Mouse (Mus musculus) testis, postnatal 14 days (tissue): ENCODE measurements at regions not wholly inside any gene's neighbourhood (a gene's known extent, or its start where the extent isn't known, plus 50 kb on each side); places are given as distances from the start of the nearest gene placed in this dataset.

Source experiments
- DNase-seq: peaks from one replicate; pipeline ENCODE4 v3.0.0; 2021; ENCODE audit warnings: low spot score

GRCm38 (mm10) chr7:136541876-136542655 lies 352.3 kb upstream of the Mgmt start:
- no peak for DNase-seq

GRCm38 (mm10) chr7:136542896-136543295 lies 351.5 kb upstream of the Mgmt start:
- DNase-seq = no peak

GRCm38 (mm10) chr7:136547837-136548236 lies 346.6 kb upstream of the Mgmt start:
- no peak for DNase-seq

GRCm38 (mm10) chr7:136556436-136556835 lies 338.0 kb upstream of the Mgmt start:
- DNase-seq = no peak

GRCm38 (mm10) chr7:136559536-136559935 lies 334.9 kb upstream of the Mgmt start:
- no peak for DNase-seq

GRCm38 (mm10) chr7:136570911-136571310 lies 323.5 kb upstream of the Mgmt start:
- DNase-seq = no peak

- DNase-seq = no peak
Observed at GRCm38 (mm10) chr7:136581896-136582295, 312.5 kb upstream of the Mgmt start.

GRCm38 (mm10) chr7:136584361-136584760 lies 310.1 kb upstream of the Mgmt start:
- no peak for DNase-seq

- DNase-seq = no peak
Observed at GRCm38 (mm10) chr7:136588491-136588890, 305.9 kb upstream of the Mgmt start.

GRCm38 (mm10) chr7:136590947-136591346 lies 303.5 kb upstream of the Mgmt start:
- DNase-seq = no peak

- no peak for DNase-seq
Observed at GRCm38 (mm10) chr7:136607278-136608120, 286.9 kb upstream of the Mgmt start.

- DNase-seq = no peak
Observed at GRCm38 (mm10) chr7:136613496-136613895, 280.9 kb upstream of the Mgmt start.

GRCm38 (mm10) chr7:136624496-136624895 lies 269.9 kb upstream of the Mgmt start:
- no peak for DNase-seq

- DNase-seq = peak; percentile 10
Observed at GRCm38 (mm10) chr7:136631089-136631488, 263.3 kb upstream of the Mgmt start.

- DNase-seq = no peak
Observed at GRCm38 (mm10) chr7:136640160-136640559, 254.3 kb upstream of the Mgmt start.

GRCm38 (mm10) chr7:136640771-136641170 lies 253.6 kb upstream of the Mgmt start:
- DNase-seq = no peak

GRCm38 (mm10) chr7:136649796-136650195 lies 244.6 kb upstream of the Mgmt start:
- no peak for DNase-seq

- DNase-seq = no peak
Observed at GRCm38 (mm10) chr7:136659930-136660329, 234.5 kb upstream of the Mgmt start.

- no peak for DNase-seq
Observed at GRCm38 (mm10) chr7:136660401-136660800, 234.0 kb upstream of the Mgmt start.

GRCm38 (mm10) chr7:136664424-136665082 lies 229.9 kb upstream of the Mgmt start:
- DNase-seq = no peak

GRCm38 (mm10) chr7:136665901-136666300 lies 228.5 kb upstream of the Mgmt start:
- no peak for DNase-seq

GRCm38 (mm10) chr7:136666707-136667106 lies 227.7 kb upstream of the Mgmt start:
- no peak for DNase-seq

GRCm38 (mm10) chr7:136670675-136671074 lies 223.7 kb upstream of the Mgmt start:
- no peak for DNase-seq
